Mouse (Mus musculus) embryonic facial prominence, embryonic 14.5 days (tissue): ENCODE data around the gene Casp9. TPM values are rescaled to one million over a fixed set of nuclear protein-coding genes. Genes with fewer than 3 reads are reported as not detected.

Experiments
- ATAC-seq: fragments of 200-750 bp; cut with Nextera tagmentation; 2 replicates; pipeline ENCODE4 v1.8.0; 2017; ENCODE audit warnings: low read depth, moderate number of reproducible peaks, moderate TSS enrichment
- DNase-seq: peaks from one replicate; pipeline ENCODE4 v3.0.0-alpha.2; 2015; ENCODE audit warnings: low spot score
- H3K27ac ChIP-seq: fragments of 300-500 bp; sonication (generic); replicated peaks from 2 replicates; pipeline ENCODE4 v1.5.1; 2014; ENCODE audit warnings: low read depth, mild to moderate bottlenecking, low read length, moderate library complexity
- H3K27me3 ChIP-seq: fragments of 300-500 bp; sonication (generic); replicated peaks from 2 replicates; pipeline ENCODE4 v1.6.1; 2014; ENCODE audit warnings: low read length; ENCODE audit not compliant: control insufficient read depth, insufficient read depth
- H3K36me3 ChIP-seq: fragments of 300-500 bp; sonication (generic); 2 replicates; pipeline ENCODE4 v1.6.1; 2014; ENCODE audit warnings: low read length, mixed read lengths; ENCODE audit not compliant: control insufficient read depth, insufficient read depth
- H3K4me1 ChIP-seq: fragments of 300-500 bp; sonication (generic); 2 replicates; pipeline ENCODE4 v1.6.1; 2014; ENCODE audit warnings: antibody characterized with exemption, low read length; ENCODE audit not compliant: control insufficient read depth, insufficient read depth
- H3K4me2 ChIP-seq: fragments of 300-500 bp; sonication (generic); 2 replicates; pipeline ENCODE4 v1.6.1; 2014; ENCODE audit warnings: low read depth, mild to moderate bottlenecking, low read length, moderate library complexity, mixed read lengths
- H3K4me3 ChIP-seq: fragments of 300-500 bp; sonication (generic); 2 replicates; pipeline ENCODE4 v1.5.1; 2014; ENCODE audit warnings: low read depth, mild to moderate bottlenecking, low read length
- H3K9ac ChIP-seq: fragments of 300-500 bp; sonication (generic); 2 replicates; pipeline ENCODE4 v1.6.1; 2014; ENCODE audit warnings: low read depth, mild to moderate bottlenecking, low read length, moderate library complexity, mixed read lengths
- H3K9me3 ChIP-seq: fragments of 300-500 bp; sonication (generic); 2 replicates; pipeline ENCODE4 v1.6.1; 2016; ENCODE audit warnings: low read length; ENCODE audit not compliant: control insufficient read depth
- WGBS: fragments of 180-500 bp; shearing (Covaris S2); extraction: QIAGEN DNeasy Blood & Tissue Kit; methylation state at CpG from one replicate; pipeline ENCODE4 v1.1.7; 2014; 5-methylcytosine and 5-hydroxymethylcytosine counted together
- polyA plus RNA-seq: library from polyadenylated mRNA; unstranded; fragments of >200 nt; fragmentation: Nextera tagmentation; extraction: Ambion mirVana; gene quantifications from 2 replicates; pipeline ENCODE4 v1.2.1, GENCODE M21; 2014

Gene Casp9
- polyA plus RNA-seq, 1 experiment from 2014 or later: 10.3 TPM

DNA sequence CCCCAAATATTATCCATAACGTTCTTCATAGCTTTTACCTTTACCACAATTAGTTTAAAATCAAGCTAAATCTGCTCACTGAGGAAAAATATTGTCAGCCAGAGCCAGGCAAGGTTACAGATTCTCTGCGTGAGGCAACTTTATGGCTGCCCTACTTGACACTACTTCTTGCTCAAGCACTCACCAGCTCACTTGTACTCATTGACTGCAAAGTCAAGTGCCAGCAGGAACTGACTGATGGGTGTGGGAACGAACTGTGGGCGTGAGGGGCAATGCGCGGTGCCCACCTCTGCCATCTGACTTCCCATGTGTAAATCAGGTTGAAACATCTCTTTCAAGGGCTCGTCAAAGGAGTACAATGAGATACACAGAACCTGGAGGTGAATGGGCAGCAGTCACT, 6.0 kb upstream of the Casp9 start:
- peaks cover 54% of the 10 kb centered on the region for H3K36me3 ChIP-seq
- H3K27me3 ChIP-seq: no peaks in the 10 kb centered on the region
- no peak overlapping the region for H3K9ac ChIP-seq
- WGBS: 91% methylated on average over 7 of the region's 7 CpGs
- no peak overlapping the region for H3K4me2 ChIP-seq
- no peak overlapping the region for H3K4me3 ChIP-seq
- DNase-seq (no peak), ATAC-seq (no peak)
- H3K9me3 ChIP-seq: no peaks in the 10 kb centered on the region
- H3K27ac ChIP-seq: 0 out of 2 replicates have a peak overlapping the region, but pooled peaks have one; percentile 28
- H3K4me1 ChIP-seq: 0 out of 2 replicates have a peak, but pooled peaks cover 3% of the 10 kb centered on the region

DNA sequence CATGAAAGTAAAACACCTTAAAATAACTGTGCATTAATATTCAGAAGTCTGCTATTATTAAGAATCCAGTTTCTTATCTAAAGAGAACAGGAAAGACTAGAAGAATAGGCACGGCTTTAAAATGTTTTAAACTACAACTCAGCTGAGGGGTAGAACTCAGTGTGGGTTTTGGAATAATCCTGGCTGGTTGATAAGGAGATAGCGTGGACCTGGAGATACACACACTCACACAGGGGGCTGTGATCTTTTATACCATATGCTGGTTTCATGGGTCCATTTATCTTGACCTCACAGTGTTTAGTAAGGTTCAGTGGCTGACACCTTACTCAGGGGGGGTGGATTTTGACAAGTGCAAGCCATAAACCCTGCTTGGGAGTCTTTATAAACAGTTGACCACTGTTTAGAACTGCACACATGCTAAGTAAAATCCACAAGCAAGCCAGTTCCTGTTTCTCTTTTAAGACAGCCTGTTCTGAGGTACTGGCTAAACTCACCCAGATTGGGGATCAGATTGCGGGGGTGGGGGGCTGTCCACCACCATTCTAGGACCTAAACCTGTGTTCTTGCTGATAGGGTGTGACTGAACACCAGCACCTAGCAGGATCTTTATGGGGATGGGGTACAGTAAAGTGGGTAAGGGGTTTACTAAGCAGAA, 3.7 kb upstream of the Casp9 start:
- Histone ChIP-seq H3K27me3 (no peaks in the 10 kb centered on the region), H3K27ac (peak overlapping the region; percentile 82), H3K4me3 (peak overlapping the region; percentile 90), H3K4me2 (peak overlapping the region; percentile 82), H3K4me1 (peaks cover 6% of the 10 kb centered on the region; the same call in 1 of the 2 replicates), H3K36me3 (peaks cover 31% of the 10 kb centered on the region), H3K9me3 (no peaks in the 10 kb centered on the region), H3K9ac (peak overlapping the region; percentile 94)
- ATAC-seq: no peak
- no peak for DNase-seq
- 54% methylated on average over 3 of the region's 3 CpGs for WGBS

DNA sequence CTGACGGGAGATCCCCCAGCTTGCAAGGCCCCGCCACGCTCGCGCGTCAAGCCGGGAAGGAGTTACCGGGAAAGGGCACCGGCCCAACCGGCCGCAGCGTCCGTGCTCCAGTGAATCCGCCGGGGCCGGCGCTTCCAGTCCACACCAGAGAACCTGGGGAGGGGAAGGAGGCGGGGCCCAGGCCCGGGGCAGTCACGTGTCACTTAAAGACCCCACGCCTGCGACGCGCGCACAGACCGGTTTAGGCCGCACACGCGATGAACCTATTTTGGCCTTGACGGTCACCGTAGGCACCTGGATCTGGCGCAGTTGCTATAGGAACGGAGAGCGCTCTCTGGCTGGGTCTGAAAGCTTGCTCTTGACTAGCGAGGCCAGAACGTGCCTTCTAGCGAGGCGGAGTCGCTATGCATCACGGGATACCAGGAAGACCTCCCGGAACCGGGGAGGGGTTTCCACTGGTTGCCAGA, 2.9 kb upstream of the Casp9 start, which contains the start of gene Dnajc16:
TSS of gene Dnajc16 (minus strand) at position 408 of the 467 bp plus-strand sequence.
- H3K4me3 ChIP-seq: peak within 1 kb of the TSS; percentile 90
- DNase-seq (peak; percentile 100), ATAC-seq (peak; percentile 91)
- H3K36me3 ChIP-seq: peaks cover 25% of the 10 kb centered on the region
- peak within 1 kb of the TSS; percentile 82 for H3K27ac ChIP-seq
- under 1% methylated on average over 25 of the region's 42 CpGs for WGBS
- H3K27me3 ChIP-seq: no peaks in the 10 kb centered on the region
- H3K4me2 ChIP-seq: peak within 1 kb of the TSS; percentile 82
- peaks cover 12% of the 10 kb centered on the region; the same call in 1 of the 2 replicates for H3K4me1 ChIP-seq
- no peaks in the 10 kb centered on the region for H3K9me3 ChIP-seq
- peak within 1 kb of the TSS; percentile 94 for H3K9ac ChIP-seq

DNA sequence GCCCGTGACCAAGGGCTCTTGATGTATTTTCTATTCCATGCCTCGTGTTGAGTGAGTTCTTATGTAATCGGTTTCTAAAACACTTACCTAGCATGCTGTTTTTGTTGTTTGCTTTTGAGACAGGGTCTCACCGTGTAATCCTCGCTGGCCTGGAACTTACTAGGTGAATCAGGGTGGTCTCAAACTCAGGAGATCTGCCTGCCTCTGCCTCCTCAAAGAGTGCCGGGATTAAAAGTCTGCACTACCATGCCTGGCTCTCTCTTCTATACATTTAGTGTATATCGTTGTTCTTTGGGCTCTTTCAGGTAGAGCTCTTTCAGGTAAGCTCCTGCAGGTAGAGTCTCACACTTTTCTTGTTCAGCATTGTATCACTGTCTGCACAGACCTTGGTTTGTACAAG, 1.9 kb upstream of the Casp9 start:
- WGBS: 92% methylated on average over 7 of the region's 7 CpGs
- Histone ChIP-seq H3K27ac (no peak overlapping the region), H3K4me1 (peaks cover 12% of the 10 kb centered on the region; the same call in 1 of the 2 replicates), H3K4me2 (no peak overlapping the region), H3K27me3 (no peaks in the 10 kb centered on the region), H3K9ac (no peak overlapping the region), H3K4me3 (no peak overlapping the region), H3K9me3 (no peaks in the 10 kb centered on the region), H3K36me3 (peaks cover 16% of the 10 kb centered on the region)
- ATAC-seq: no peak
- DNase-seq: no peak

DNA sequence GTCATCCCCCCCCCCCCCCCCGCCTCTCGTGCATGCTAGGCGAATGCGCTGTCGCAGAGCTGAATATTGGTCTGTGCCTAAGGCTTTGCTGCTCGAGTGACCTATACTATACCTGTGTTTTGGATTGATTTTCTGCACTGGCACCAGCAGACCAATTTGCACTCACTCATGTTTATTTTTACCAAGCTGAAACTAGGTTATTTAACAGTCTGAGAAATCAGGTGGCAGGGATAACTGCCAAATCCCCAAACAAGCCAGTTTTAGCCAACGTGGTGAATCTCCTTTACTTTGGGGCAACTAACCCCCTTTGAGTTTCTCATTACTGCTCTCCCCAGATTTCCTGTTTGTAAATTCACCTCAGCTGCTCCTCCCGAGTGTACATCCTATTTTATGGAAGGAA, 1.5 kb upstream of the Casp9 start:
- Histone ChIP-seq H3K27ac (no peak overlapping the region), H3K9me3 (no peaks in the 10 kb centered on the region), H3K27me3 (no peaks in the 10 kb centered on the region), H3K4me2 (no peak overlapping the region), H3K9ac (no peak overlapping the region), H3K36me3 (peaks cover 20% of the 10 kb centered on the region), H3K4me3 (no peak overlapping the region), H3K4me1 (peaks cover 12% of the 10 kb centered on the region; the same call in 1 of the 2 replicates)
- WGBS: 79% methylated on average over 8 of the region's 8 CpGs
- ATAC-seq (no peak), DNase-seq (no peak)

DNA sequence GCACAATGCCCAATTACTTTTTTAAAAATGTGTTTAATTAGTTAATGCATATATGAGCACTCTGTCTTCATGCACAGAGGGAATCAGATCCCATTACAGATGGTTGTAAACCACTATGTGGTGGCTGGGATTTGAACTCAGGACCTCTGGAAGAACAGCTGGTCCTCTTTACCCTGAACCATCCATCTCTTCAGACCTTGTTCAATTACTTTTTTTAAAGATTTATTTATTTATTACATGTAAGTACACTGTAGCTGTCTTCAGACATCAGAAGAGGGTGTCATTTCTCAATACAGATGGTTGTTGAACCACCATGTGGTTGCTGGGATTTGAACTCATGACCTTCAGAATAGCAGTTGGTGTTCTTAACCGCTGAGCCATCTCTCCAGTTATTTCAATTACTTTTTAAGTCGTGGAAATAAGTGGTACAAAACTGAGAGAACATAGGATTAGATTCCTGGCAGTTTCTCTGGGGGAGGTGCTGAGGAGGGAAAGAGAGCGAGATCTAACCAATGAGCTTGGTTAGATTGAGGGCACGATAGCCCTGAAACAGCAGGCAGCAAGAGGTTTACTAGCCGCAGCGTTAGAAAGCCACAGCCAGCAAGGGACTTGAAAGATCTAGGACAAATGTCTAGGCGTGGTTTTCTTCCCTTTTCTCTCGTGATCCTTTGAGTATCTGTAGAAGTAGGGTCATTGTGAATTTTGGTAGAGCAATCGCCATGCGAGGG, 694 bp upstream of the Casp9 start:
- 11% methylated on average over 10 of the region's 10 CpGs for WGBS
- peak overlapping the region; percentile 71 for H3K9ac ChIP-seq

DNA sequence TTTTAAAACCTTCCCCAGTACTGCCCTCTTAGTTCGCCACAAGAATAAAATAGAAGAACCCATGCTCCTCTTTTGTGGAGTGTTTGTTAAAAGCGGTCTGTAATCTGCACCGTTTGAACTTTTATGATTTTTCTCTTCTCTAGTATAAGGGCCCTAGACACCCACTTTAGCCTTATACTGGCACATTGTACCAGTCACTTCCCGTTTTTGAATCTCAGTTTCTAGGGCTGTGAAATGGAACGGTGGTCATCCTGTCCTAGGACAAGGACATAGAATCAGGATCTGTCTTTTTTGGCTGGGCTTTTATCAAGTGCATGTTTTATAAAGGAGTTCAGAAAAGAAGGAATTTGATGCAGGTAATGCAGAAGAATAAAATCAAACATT, 732 bp downstream of the Casp9 start:
- ATAC-seq: no peak
- peak overlapping the region; percentile 92 for H3K27ac ChIP-seq
- 14% methylated on average over 5 of the region's 5 CpGs for WGBS

More for the DNA sequence above, 694 bp upstream of the Casp9 start:
- Histone ChIP-seq H3K36me3 (peaks cover 24% of the 10 kb centered on the region), H3K27ac (peak overlapping the region; percentile 92), H3K4me3 (peak overlapping the region; percentile 63), H3K27me3 (no peaks in the 10 kb centered on the region), H3K4me2 (peak overlapping the region; percentile 61), H3K9me3 (no peaks in the 10 kb centered on the region), H3K4me1 (peaks cover 12% of the 10 kb centered on the region; the same call in 1 of the 2 replicates)
- ATAC-seq (no peak), DNase-seq (no peak)

DNA sequence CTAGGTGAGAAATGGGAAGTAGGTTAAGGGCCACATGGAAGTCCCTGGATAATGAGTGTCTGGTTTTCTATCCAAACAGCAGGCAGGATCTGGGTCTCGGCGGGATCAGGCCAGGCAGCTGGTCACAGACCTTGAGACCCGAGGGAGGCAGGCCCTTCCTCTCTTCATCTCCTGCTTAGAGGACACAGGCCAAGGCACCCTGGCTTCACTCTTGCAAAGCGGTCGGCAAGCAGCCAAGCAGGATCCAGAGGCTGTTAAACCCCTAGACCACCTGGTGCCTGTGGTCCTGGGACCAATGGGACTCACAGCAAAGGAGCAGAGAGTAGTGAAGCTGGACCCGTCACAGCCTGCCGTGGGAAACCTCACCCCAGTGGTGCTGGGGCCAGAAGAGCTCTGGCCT, 2.9 kb downstream of the Casp9 start:
- ATAC-seq: no peak
- 84% methylated on average over 7 of the region's 7 CpGs for WGBS

More for the DNA sequence above, 732 bp downstream of the Casp9 start:
- Histone ChIP-seq H3K9me3 (no peaks in the 10 kb centered on the region), H3K4me1 (peaks cover 12% of the 10 kb centered on the region; the same call in 1 of the 2 replicates), H3K9ac (peak overlapping the region; percentile 71), H3K36me3 (peaks cover 16% of the 10 kb centered on the region), H3K4me3 (peak overlapping the region; percentile 63), H3K4me2 (peak overlapping the region; percentile 61), H3K27me3 (no peaks in the 10 kb centered on the region)
- DNase-seq: no peak

More for the DNA sequence above, 2.9 kb downstream of the Casp9 start:
- no peak overlapping the region for H3K4me2 ChIP-seq
- no peak overlapping the region for H3K9ac ChIP-seq
- H3K4me1 ChIP-seq: peaks cover 9% of the 10 kb centered on the region; the same call in 1 of the 2 replicates
- peaks cover 16% of the 10 kb centered on the region for H3K36me3 ChIP-seq
- H3K27me3 ChIP-seq: no peaks in the 10 kb centered on the region
- H3K27ac ChIP-seq: no peak overlapping the region
- no peak overlapping the region for H3K4me3 ChIP-seq
- no peaks in the 10 kb centered on the region for H3K9me3 ChIP-seq
- no peak for DNase-seq
